Mouse (Mus musculus) heart, embryonic 13.5 days (tissue): ENCODE measurements at regions not wholly inside any gene's neighbourhood (a gene's known extent, or its start where the extent isn't known, plus 50 kb on each side); places are given as distances from the start of the nearest gene placed in this dataset.

Source experiments
- ATAC-seq: fragments of 200-750 bp; cut with Nextera tagmentation; 2 replicates; pipeline ENCODE4 v1.8.0; 2017; ENCODE audit warnings: moderate TSS enrichment; ENCODE audit not compliant: insufficient number of reproducible peaks, low FRiP score, low TSS enrichment; ENCODE audit errors: extremely low read depth
- H3K27ac ChIP-seq: fragments of 300-500 bp; sonication (generic); replicated peaks from 2 replicates; pipeline ENCODE4 v1.5.1; 2015; ENCODE audit warnings: moderate library complexity, mild to moderate bottlenecking, inconsistent platforms
- H3K27me3 ChIP-seq: fragments of 300-500 bp; sonication (generic); replicated peaks from 2 replicates; pipeline ENCODE4 v1.6.1; 2015; ENCODE audit warnings: mild to moderate bottlenecking, inconsistent platforms
- H3K36me3 ChIP-seq: fragments of 300-500 bp; sonication (generic); 2 replicates; pipeline ENCODE4 v1.6.1; 2015; ENCODE audit warnings: mild to moderate bottlenecking, inconsistent platforms
- H3K4me1 ChIP-seq: fragments of 300-500 bp; sonication (generic); 2 replicates; pipeline ENCODE4 v1.6.1; 2015; ENCODE audit warnings: inconsistent platforms
- H3K4me2 ChIP-seq: fragments of 300-500 bp; sonication (generic); 2 replicates; pipeline ENCODE4 v1.6.1; 2015; ENCODE audit warnings: inconsistent platforms, mild to moderate bottlenecking, moderate library complexity
- H3K4me3 ChIP-seq: fragments of 300-500 bp; sonication (generic); 2 replicates; pipeline ENCODE4 v1.5.1; 2015; ENCODE audit warnings: moderate library complexity, mild to moderate bottlenecking, inconsistent platforms
- H3K9ac ChIP-seq: fragments of 300-500 bp; sonication (generic); 2 replicates; pipeline ENCODE4 v1.6.1; 2015; ENCODE audit warnings: inconsistent platforms, mild to moderate bottlenecking, moderate library complexity
- H3K9me3 ChIP-seq: fragments of 300-500 bp; sonication (generic); 2 replicates; pipeline ENCODE4 v1.6.1; 2016; ENCODE audit warnings: inconsistent platforms
- WGBS: fragments of 180-500 bp; shearing (Covaris S2); methylation state at CpG from one replicate; pipeline ENCODE4 v1.1.7; 2015; ENCODE audit warnings: mixed read lengths; 5-methylcytosine and 5-hydroxymethylcytosine counted together

- 68% methylated on average over 4 of the region's 4 CpGs for WGBS
- Histone ChIP-seq H3K36me3 (no peaks in the 10 kb centered on the region), H3K9ac (no peak overlapping the region), H3K4me3 (no peak overlapping the region), H3K9me3 (no peaks in the 10 kb centered on the region), H3K27me3 (no peaks in the 10 kb centered on the region), H3K4me2 (no peak overlapping the region), H3K4me1 (no peaks in the 10 kb centered on the region), H3K27ac (no peak overlapping the region)
- ATAC-seq = no peak
Observed at GRCm38 (mm10) chr3:45523281-45523680, 145.1 kb downstream of the Pcdh10 start.

- H3K4me1 ChIP-seq = no peaks in the 10 kb centered on the region
- H3K9me3 ChIP-seq = no peaks in the 10 kb centered on the region
- no peak overlapping the region for H3K4me3 ChIP-seq
- H3K36me3 ChIP-seq = no peaks in the 10 kb centered on the region
- H3K27me3 ChIP-seq = no peaks in the 10 kb centered on the region
- no peak overlapping the region for H3K9ac ChIP-seq
- no peak overlapping the region for H3K27ac ChIP-seq
- H3K4me2 ChIP-seq = no peak overlapping the region
- ATAC-seq = no peak
- 75% methylated on average over 3 of the region's 3 CpGs for whole genome bisulfite sequencing
Observed at GRCm38 (mm10) chr3:45547091-45547490, 168.9 kb downstream of the Pcdh10 start.

GRCm38 (mm10) chr3:45555736-45556135, 177.5 kb downstream of the Pcdh10 start:
- 28% methylated on average over 1 of the region's 1 CpGs for WGBS
- no peak overlapping the region for H3K4me3 ChIP-seq
- no peaks in the 10 kb centered on the region for H3K27me3 ChIP-seq
- H3K9ac ChIP-seq = no peak overlapping the region
- H3K4me2 ChIP-seq = no peak overlapping the region
- no peaks in the 10 kb centered on the region for H3K4me1 ChIP-seq
- H3K9me3 ChIP-seq = no peaks in the 10 kb centered on the region
- H3K36me3 ChIP-seq = no peaks in the 10 kb centered on the region
- no peak for ATAC-seq
- H3K27ac ChIP-seq = no peak overlapping the region

GRCm38 (mm10) chr3:45572995-45573394, 194.8 kb downstream of the Pcdh10 start:
- H3K4me3 ChIP-seq = no peak overlapping the region
- H3K27ac ChIP-seq = no peak overlapping the region
- H3K9ac ChIP-seq = no peak overlapping the region
- no peaks in the 10 kb centered on the region for H3K4me1 ChIP-seq
- H3K36me3 ChIP-seq = no peaks in the 10 kb centered on the region
- no peaks in the 10 kb centered on the region for H3K27me3 ChIP-seq
- ATAC-seq = no peak
- no peaks in the 10 kb centered on the region for H3K9me3 ChIP-seq
- WGBS = 81% methylated on average over 1 of the region's 1 CpGs
- no peak overlapping the region for H3K4me2 ChIP-seq

GRCm38 (mm10) chr3:45577035-45577434, 198.8 kb downstream of the Pcdh10 start:
- no peak for ATAC-seq
- H3K27me3 ChIP-seq = no peaks in the 10 kb centered on the region
- no peak overlapping the region for H3K9ac ChIP-seq
- H3K4me2 ChIP-seq = no peak overlapping the region
- H3K4me3 ChIP-seq = no peak overlapping the region
- H3K36me3 ChIP-seq = no peaks in the 10 kb centered on the region
- H3K9me3 ChIP-seq = no peaks in the 10 kb centered on the region
- no peak overlapping the region for H3K27ac ChIP-seq
- WGBS = 70% methylated on average over 1 of the region's 1 CpGs
- no peaks in the 10 kb centered on the region for H3K4me1 ChIP-seq

- Histone ChIP-seq H3K4me3 (no peak overlapping the region), H3K9me3 (no peaks in the 10 kb centered on the region), H3K4me2 (no peak overlapping the region), H3K27ac (no peak overlapping the region), H3K36me3 (no peaks in the 10 kb centered on the region), H3K9ac (no peak overlapping the region), H3K27me3 (no peaks in the 10 kb centered on the region), H3K4me1 (no peaks in the 10 kb centered on the region)
- 42% methylated on average over 1 of the region's 1 CpGs for WGBS
- ATAC-seq = no peak
Observed at GRCm38 (mm10) chr3:45593561-45593960, 215.4 kb downstream of the Pcdh10 start.

GRCm38 (mm10) chr3:45602278-45602677, 224.1 kb downstream of the Pcdh10 start:
- ATAC-seq = no peak
- H3K27ac ChIP-seq = no peak overlapping the region
- H3K36me3 ChIP-seq = no peaks in the 10 kb centered on the region
- no peak overlapping the region for H3K4me2 ChIP-seq
- 51% methylated on average over 2 of the region's 2 CpGs for WGBS
- no peaks in the 10 kb centered on the region for H3K27me3 ChIP-seq
- no peaks in the 10 kb centered on the region for H3K9me3 ChIP-seq
- H3K9ac ChIP-seq = no peak overlapping the region
- no peak overlapping the region for H3K4me3 ChIP-seq
- H3K4me1 ChIP-seq = no peaks in the 10 kb centered on the region

- no peak overlapping the region for H3K9ac ChIP-seq
- WGBS = 68% methylated on average over 5 of the region's 5 CpGs
- ATAC-seq = no peak
- H3K27me3 ChIP-seq = no peaks in the 10 kb centered on the region
- no peak overlapping the region for H3K4me3 ChIP-seq
- H3K36me3 ChIP-seq = no peaks in the 10 kb centered on the region
- H3K27ac ChIP-seq = no peak overlapping the region
- no peak overlapping the region for H3K4me2 ChIP-seq
- H3K9me3 ChIP-seq = no peaks in the 10 kb centered on the region
- no peaks in the 10 kb centered on the region for H3K4me1 ChIP-seq
Observed at GRCm38 (mm10) chr3:45603151-45603550, 225.0 kb downstream of the Pcdh10 start.

- Histone ChIP-seq H3K4me2 (no peak overlapping the region), H3K27me3 (no peaks in the 10 kb centered on the region), H3K4me1 (no peaks in the 10 kb centered on the region), H3K9me3 (no peaks in the 10 kb centered on the region), H3K4me3 (no peak overlapping the region), H3K36me3 (no peaks in the 10 kb centered on the region), H3K9ac (no peak overlapping the region), H3K27ac (no peak overlapping the region)
- ATAC-seq = no peak
Observed at GRCm38 (mm10) chr3:45620729-45621128, 242.5 kb downstream of the Pcdh10 start.

GRCm38 (mm10) chr3:45645856-45646450, 267.8 kb downstream of the Pcdh10 start:
- H3K36me3 ChIP-seq = no peaks in the 10 kb centered on the region
- no peak overlapping the region for H3K9ac ChIP-seq
- H3K4me2 ChIP-seq = no peak overlapping the region
- 79% methylated on average over 6 of the region's 6 CpGs for WGBS
- H3K27me3 ChIP-seq = no peaks in the 10 kb centered on the region
- no peaks in the 10 kb centered on the region for H3K4me1 ChIP-seq
- H3K9me3 ChIP-seq = no peaks in the 10 kb centered on the region
- ATAC-seq = no peak
- H3K27ac ChIP-seq = no peak overlapping the region
- H3K4me3 ChIP-seq = no peak overlapping the region

GRCm38 (mm10) chr3:45649361-45649760, 271.2 kb downstream of the Pcdh10 start:
- Histone ChIP-seq H3K27ac (no peak overlapping the region), H3K4me1 (no peaks in the 10 kb centered on the region), H3K9me3 (no peaks in the 10 kb centered on the region), H3K36me3 (no peaks in the 10 kb centered on the region), H3K27me3 (no peaks in the 10 kb centered on the region), H3K4me2 (no peak overlapping the region), H3K4me3 (no peak overlapping the region), H3K9ac (no peak overlapping the region)
- ATAC-seq = no peak

GRCm38 (mm10) chr3:45657023-45657422, 278.8 kb downstream of the Pcdh10 start:
- no peak overlapping the region for H3K4me3 ChIP-seq
- H3K4me2 ChIP-seq = no peak overlapping the region
- no peaks in the 10 kb centered on the region for H3K27me3 ChIP-seq
- WGBS = 78% methylated on average over 5 of the region's 5 CpGs
- H3K27ac ChIP-seq = no peak overlapping the region
- H3K9me3 ChIP-seq = no peaks in the 10 kb centered on the region
- H3K36me3 ChIP-seq = no peaks in the 10 kb centered on the region
- H3K4me1 ChIP-seq = no peaks in the 10 kb centered on the region
- H3K9ac ChIP-seq = no peak overlapping the region
- no peak for ATAC-seq
